Mouse (Mus musculus): ENCODE data around the gene Prkaa2. TPM values are rescaled to one million over a fixed set of nuclear protein-coding genes. Genes with fewer than 3 reads are reported as not detected.

Prkaa2 gene
- 10 to 100 TPM; 19.7 to 20.3 TPM for total RNA-seq (2021)
- long read RNA-seq, experiment 1, full-length matches to known transcripts: 7 of 7 reads
- long read RNA-seq, experiment 1, partial matches to known transcripts: 0 of 7 reads
- long read RNA-seq, experiment 1, other reads (novel, unspliced or antisense): 0 of 7 reads
- long read RNA-seq, experiment 2, full-length matches to known transcripts: 3 of 5 reads
- long read RNA-seq, experiment 2, partial matches to known transcripts: 1 of 5 reads
- long read RNA-seq, experiment 2, other reads (novel, unspliced or antisense): 1 of 5 reads

GRCm38 (mm10) chr4:105109199-105109989 is at the start of gene Prkaa2:
Gene Prkaa2 (minus strand): TSS chr4:105109890.
- peak; percentile 68 to 70 for DNase-seq (ENCODE audit: low spot score in 2 of 2)

DNA sequence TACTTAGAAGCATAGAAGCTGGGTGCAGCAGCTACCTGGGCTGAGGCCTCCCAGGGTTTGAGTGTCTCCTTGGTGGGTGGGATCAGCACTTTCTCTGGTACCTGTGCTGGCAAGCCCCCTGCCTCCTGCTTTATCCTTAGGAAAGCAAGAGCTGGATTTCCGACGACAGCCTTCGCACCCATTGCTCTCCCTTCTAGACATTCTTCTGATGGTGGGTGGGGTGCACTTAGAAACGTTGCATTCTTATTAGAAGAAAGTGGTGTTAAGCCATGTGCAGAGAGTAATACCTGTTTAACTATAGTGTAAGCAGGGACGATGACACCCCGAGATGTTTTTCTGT is 49.8 kb upstream of the Prkaa2 start:
- DNase-seq (ENCODE audit: low spot score in 2 of 2): no peak

GRCm38 (mm10) chr4:105158651-105159530 is 49.2 kb upstream of the Prkaa2 start:
- no peak for DNase-seq (ENCODE audit: low spot score in 2 of 2)

DNA sequence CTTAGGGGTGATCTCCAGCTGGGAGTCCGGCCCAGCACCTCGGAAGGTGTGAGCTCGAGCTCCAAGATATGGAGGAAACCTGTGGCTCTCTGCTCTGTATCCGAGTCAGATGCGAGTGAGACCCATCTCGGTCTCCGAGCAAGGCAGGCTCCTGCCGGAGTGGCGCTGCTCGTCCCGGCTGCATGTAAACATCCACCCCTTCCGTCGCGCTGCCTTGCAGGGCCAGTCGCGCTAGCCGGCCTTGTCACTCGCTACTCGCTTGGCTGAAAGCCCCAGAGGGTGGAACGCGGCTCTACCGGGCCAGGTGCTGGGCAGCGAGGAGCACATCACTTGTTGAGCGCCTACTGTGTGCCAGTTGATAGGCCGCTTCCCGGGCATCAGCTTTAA is 48.5 kb upstream of the Prkaa2 start:
- DNase-seq (ENCODE audit: low spot score in 2 of 2): peak; percentile 68 to 70

DNA sequence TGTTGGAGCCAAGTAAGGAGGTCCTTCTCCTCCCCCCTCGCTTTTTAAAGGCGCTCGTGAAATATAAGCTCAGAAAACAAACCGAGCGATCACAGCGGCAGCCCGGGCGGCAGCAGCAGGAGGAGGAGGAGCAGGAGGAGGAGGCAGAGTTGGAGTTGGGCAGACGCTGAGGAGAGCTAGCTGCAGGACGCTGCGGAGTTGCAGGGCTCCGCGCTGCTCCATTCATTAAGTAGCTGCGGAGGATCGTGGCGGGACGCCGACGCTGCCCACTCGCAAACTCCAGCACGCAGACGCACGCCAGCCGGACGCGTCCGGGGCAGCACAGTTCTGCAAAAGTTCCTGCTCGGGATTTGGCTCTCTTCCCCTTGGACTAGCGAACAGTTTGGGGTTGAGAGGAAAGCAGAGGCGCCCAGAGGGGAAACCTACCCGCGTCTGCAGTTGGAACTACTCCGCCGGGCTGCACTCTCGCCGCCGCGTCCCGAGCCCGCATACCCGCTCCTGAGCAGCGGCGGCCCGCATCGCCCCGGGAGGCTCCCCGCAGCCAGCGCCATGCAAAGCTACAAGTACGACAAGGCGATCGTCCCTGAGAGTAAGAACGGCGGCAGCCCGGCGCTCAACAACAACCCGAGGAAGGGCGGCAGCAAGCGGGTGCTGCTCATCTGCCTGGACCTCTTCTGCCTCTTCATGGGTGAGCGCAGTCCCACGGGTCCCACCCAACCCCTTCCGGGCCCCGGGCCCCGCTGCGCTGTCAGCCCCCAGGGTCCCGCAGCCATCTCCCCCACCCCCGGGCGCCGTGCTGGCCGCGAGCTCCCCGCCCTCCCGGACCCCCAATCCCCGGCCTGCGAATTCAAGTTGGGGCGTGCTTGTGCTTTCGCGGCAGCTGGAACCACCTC is 47.8 kb upstream of the Prkaa2 start, which contains the start of gene Plpp3:
Gene Plpp3 (plus strand): TSS at position 72 of the 893 bp plus-strand sequence.
- peak; percentile 76 to 89 for DNase-seq (ENCODE audit: low spot score in 2 of 2)

DNA sequence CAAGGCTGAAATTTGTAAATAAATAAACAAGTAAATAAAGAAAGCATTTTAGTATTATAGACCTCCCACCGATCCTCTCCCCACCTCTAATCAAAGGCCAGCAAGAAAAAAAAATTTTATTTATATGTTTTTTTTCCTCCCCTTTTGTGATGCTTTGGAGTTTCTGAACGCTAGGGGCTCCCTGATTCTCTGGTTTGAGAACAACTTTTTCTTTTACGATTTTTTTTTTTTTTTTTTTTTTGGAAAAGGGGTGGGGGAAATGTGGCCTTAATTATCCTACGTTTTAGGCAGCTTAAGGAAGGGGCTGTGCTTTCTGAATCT is 47.2 kb upstream of the Prkaa2 start:
- no peak for DNase-seq (ENCODE audit: low spot score in 2 of 2)

DNA sequence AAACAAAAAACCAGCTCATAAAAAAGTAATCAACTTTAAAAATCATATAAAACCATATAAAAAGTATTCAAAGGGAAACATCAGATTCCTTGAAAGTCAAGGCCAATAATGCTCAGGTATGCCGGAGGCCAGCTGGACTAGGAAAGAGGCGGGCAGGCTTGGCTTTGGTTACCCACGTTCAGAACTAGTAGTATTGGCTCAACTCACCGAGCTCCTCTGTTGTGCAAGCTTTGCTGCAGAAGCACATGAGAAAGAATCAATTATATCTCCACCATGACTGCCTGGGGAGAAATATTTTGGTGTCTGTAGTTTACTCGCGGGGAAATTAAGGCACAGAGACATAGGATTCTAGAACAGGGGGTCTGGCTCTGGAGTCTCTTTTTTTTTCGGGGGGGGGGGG is 46.6 kb upstream of the Prkaa2 start:
- DNase-seq (ENCODE audit: low spot score in 2 of 2): no peak

- no peak for DNase-seq (ENCODE audit: low spot score in 2 of 2)
Measured at GRCm38 (mm10) chr4:105153227-105153626, 43.5 kb upstream of the Prkaa2 start.

- DNase-seq (ENCODE audit: low spot score in 2 of 2): peak; percentile 75 to 88
Measured at GRCm38 (mm10) chr4:105151911-105152690, 42.4 kb upstream of the Prkaa2 start.

- no peak for DNase-seq (ENCODE audit: low spot score in 2 of 2)
Measured at GRCm38 (mm10) chr4:105149492-105149891, 39.8 kb upstream of the Prkaa2 start.

DNA sequence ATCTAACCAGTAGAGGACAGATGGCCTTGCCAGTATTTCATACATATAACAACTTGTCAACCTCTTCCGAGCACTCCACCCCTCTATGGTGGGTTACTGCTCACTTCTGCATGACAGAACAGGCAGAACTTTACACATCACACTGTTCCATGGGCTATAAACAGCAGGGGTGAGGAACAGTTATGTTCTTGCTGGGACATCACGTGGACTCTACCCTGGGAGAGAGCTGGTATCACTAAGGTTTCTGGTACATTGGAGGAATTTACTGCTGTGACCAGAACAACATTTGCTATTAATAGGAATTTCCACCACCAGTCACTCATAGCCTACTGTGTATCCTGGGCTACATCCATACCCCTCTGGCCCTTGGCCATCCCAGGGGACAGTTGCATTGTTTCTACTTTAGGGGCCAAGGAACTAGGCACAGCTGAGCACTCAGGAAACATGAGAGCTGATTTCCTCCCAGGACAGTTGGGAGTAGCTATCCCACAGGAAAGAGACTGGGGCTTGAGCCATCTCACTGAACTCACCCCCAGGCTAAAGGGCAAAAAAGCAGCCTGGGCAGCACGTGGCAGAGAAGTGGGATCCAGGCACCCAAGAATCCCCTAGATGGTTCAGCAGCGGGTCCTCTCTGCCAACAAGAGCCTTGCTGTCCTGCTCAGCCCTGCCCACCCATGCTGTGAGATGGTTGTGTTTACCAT is 23.8 kb upstream of the Prkaa2 start:
- DNase-seq (ENCODE audit: low spot score in 2 of 2): no peak

DNA sequence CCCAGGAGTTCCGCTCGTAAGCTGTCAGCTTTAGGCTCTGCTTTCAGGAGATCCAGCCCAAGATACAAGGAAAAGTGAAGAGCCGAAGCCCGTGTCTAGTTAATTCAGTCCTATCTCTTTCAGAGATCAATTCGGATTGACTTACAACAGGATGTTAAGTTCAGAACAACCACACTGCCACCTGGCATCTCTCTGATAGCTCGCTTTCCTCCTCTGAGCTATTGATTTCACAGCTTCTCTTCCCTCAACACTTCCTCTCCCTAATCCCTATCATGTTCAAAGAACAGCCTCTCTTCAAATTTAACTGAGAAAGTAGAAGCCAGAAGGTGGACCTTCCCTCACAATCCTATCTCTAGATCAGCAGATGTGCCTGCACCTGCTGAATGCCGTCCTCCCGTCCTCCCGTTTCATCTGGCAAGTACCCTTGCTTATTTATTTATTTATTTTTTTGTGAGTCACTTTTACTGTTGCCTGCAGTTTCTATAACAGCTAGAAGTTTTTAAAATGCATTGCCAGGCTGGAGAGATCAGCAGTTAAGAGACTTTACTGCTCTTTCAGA is 22.1 kb upstream of the Prkaa2 start:
- no peak for DNase-seq (ENCODE audit: low spot score in 2 of 2)

DNA sequence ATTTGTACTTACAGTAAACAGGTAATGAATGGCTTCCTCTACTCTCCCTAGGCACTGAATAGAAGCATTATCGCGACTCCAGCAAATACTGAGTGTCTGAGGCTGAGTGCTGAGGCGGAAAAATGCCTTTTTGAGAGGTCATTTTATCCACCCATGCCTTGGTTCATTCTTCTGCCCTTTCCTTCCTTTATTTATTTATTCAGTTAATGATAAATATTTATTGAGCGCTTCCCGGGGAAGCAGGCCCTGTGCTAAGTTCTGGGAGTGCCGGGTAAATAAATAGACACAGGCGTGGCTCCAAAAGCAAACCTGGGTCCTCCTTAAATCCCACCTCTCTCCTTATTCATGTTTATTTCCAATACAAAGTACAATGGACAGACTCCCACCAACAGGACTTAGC is 19.5 kb upstream of the Prkaa2 start:
- no peak for DNase-seq (ENCODE audit: low spot score in 2 of 2)

- peak; percentile 15 to 52 for DNase-seq (ENCODE audit: low spot score in 2 of 2)
Measured at GRCm38 (mm10) chr4:105122429-105122828, 12.7 kb upstream of the Prkaa2 start.

DNA sequence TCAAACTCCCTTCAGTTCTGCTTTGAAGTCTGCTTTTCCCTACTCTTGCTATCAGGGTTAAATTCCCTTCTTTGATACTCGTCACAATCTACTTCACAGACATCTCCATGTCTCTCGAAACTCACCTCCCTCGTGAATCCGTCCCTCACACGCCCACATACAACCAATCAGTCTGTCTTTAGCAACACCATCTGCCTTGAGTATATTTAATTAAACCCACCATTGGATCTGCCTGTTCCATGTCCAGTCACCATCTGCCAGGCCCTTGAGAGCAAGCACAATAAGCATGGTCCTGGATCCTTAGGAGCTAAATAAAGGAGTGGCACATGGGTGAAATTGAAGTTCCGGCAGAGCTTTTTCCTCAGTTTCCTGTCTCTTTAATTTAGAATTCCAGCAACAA is 11.4 kb upstream of the Prkaa2 start:
- DNase-seq (ENCODE audit: low spot score in 2 of 2): peak in 1 of 2 experiments; percentile 9

GRCm38 (mm10) chr4:105113468-105113867 is 3.8 kb upstream of the Prkaa2 start:
- DNase-seq (ENCODE audit: low spot score in 2 of 2): no peak

DNA sequence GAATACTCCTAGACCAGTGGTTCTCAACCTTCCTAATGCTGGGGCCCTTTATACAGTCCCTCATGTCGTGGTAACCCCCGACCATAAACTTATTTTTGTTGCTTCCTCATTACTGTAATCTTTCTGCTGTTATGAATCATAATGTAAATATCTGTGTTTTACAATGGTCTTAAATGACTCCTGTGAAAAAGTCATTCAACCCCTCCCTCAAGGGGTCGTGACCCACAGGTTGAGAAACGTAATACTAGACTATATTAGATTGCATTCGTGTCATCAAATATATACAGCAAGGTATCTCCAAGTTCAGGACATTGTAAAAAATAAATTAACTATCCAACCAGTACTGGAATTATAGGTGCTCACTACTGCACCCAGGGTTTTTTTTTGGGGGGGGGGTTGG is 3.4 kb upstream of the Prkaa2 start:
- DNase-seq (ENCODE audit: low spot score in 2 of 2): no peak

DNA sequence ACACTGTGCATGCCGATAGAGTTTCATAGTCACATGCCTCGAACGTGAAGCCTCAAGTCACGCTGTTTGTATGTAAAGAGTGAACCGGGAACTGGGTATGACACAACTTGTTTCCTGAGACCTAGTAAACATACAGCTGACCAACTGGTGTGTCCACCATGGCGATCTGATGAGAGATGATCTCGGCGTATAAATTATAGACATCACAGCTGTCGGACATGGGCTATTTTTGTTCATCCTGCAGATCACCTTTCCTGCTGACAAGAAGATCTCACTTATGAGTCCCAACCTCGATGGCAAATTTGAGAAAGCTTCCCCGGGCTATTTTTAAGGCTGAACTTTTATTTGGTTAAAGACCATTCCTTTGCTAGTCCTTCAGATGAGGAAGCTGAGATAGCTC is 2.1 kb upstream of the Prkaa2 start:
- no peak for DNase-seq (ENCODE audit: low spot score in 2 of 2)

DNA sequence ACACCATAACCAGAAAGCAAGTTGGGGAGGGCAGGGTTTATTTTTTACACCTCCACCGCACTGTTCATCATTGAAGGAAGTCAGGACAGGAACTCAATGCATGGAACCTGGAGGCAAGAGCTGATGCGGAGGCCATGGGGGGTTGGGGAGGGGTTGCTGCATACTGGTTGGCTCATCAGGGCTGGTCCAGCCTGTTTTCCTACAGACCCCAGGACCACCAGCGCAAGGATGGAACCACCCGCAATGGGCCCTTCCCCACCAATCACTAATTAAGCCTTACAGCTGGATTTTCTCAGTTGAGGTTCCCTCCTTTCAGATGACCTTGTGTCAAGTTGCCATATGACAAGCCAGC is 970 bp upstream of the Prkaa2 start:
- DNase-seq (ENCODE audit: low spot score in 2 of 2): no peak

Data from layer of hippocampus, postnatal 14 days (tissue).